Mouse (Mus musculus): ENCODE measurements at regions not wholly inside any gene's neighbourhood (a gene's known extent, or its start where the extent isn't known, plus 50 kb on each side); places are given as distances from the start of the nearest gene placed in this dataset.

DNA sequence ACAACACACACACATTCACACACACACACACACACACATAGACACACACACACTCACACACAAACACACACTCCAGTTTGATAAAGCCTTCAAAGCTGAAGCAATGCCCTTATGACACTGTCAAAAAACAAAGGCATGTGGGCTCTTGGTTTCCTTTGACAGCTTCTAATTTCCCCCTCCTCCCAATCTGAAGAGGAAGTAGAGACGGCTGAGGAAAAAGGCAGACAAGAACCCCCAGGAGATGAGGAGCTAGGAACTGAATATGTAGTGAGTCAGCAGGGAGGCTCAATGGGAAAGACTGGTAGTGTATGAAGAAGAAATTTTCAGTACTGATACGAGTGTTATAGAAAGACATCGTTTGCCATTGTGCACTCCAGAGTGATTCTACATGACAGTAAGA, 130.4 kb upstream of the Cpeb2 start:
- H3K4me2 ChIP-seq, result no peak overlapping the region
- WGBS, result 61% methylated on average over 3 of the region's 3 CpGs
- H3K4me3 ChIP-seq (replicated peaks), result no peak overlapping the region
- H3K27me3 ChIP-seq, result no peaks in the 10 kb centered on the region
- no peak for ATAC-seq (replicated peaks; ENCODE audit: low FRiP score)
- H3K27ac ChIP-seq, result no peak overlapping the region
- no peaks in the 10 kb centered on the region for H3K36me3 ChIP-seq
- H3K9ac ChIP-seq, result no peak overlapping the region
- H3K4me1 ChIP-seq, result no peaks in the 10 kb centered on the region
- H3K9me3 ChIP-seq (replicated peaks), result no peaks in the 10 kb centered on the region

DNA sequence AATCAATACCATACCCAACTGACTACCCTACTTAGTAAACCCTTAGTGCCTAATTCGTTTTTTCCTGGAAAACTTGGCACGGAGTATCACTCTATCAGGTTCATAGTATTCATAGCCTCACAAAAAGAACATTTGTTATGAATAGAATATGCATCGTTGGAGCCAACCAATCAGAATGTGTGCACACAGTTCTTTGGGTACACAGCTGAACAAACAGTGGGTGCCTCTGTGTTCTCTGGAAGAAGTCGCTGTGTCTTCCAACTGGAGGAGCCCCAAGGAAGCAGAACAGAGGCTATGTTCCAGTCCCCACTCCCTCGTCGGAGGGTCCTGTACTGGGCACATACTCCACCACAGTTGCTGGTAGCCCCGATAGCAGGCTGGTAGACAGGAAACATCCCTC, 129.2 kb upstream of the Cpeb2 start:
- Histone ChIP-seq H3K4me2 (no peak overlapping the region), H3K9ac (no peak overlapping the region), H3K4me3 (replicated peaks) (no peak overlapping the region), H3K27ac (no peak overlapping the region), H3K27me3 (no peaks in the 10 kb centered on the region), H3K36me3 (no peaks in the 10 kb centered on the region), H3K4me1 (no peaks in the 10 kb centered on the region), H3K9me3 (replicated peaks) (no peaks in the 10 kb centered on the region)
- no peak for ATAC-seq (replicated peaks; ENCODE audit: low FRiP score)
- 91% methylated on average over 7 of the region's 7 CpGs for WGBS

DNA sequence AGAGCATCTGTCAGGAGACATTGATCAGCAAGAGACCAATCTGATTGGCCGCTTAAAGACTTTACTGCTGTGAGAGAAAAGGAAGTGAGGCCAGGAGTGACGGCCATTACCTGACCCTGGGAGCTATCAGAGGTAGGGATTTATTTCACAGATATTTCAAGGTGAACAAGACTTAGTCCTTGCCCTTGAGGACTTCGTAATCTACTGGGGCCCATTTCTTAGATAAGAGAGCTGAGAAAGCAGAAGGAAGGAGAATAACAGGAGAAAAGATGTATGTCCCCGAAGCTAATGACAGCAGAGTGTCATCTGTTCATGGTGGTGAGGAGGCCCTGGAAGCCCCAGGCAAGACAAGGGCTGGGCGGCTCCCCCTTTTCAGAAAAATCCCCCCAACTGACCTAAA, 127.4 kb upstream of the Cpeb2 start:
- ATAC-seq (replicated peaks; ENCODE audit: low FRiP score), result no peak
- no peak overlapping the region for H3K27ac ChIP-seq
- WGBS, result 76% methylated on average over 5 of the region's 5 CpGs
- no peak overlapping the region for H3K9ac ChIP-seq
- H3K4me1 ChIP-seq, result no peaks in the 10 kb centered on the region
- no peaks in the 10 kb centered on the region for H3K27me3 ChIP-seq
- H3K9me3 ChIP-seq (replicated peaks), result no peaks in the 10 kb centered on the region
- H3K36me3 ChIP-seq, result no peaks in the 10 kb centered on the region
- H3K4me3 ChIP-seq (replicated peaks), result no peak overlapping the region
- H3K4me2 ChIP-seq, result no peak overlapping the region

DNA sequence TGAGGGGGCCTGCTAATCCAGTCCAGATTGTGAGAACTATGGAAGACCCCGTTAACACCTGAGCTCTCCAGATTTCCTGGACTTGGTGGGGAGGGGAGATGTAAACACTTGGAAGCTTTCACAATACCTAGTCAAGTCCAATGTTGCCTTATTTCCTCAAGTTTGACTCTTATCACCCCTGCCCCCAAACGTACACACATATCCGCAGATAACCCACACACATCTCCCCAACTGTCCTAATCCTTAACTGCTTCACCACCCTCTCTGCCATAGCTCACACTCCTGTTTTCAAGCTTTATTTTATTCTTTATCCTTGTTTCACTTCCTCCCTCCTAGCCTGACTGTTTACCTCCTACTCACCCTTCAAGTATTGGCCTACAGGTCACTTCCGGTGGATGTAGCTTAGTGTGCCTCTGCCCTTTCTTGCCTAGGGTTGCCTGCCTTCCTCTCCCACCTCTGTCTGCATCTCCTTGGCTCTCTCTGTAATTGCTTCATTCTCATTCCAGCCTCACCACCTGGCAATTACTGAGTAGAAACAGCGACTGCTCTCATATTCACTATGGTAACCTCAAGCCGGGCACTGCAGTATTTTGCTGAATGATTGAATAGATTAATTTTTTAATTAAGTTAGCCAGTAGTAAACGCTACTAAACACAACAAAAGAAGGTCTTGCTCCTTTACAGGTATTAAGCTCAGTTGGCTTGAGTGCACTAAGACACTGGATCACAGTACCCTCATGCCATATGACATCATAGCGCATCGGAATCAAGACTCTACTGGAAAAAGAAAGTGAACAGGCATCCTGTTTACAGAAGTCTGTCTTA, 125.3 kb upstream of the Cpeb2 start:
- WGBS, result 85% methylated on average over 9 of the region's 9 CpGs
- Histone ChIP-seq H3K27me3 (no peaks in the 10 kb centered on the region), H3K9ac (no peak overlapping the region), H3K4me1 (no peaks in the 10 kb centered on the region), H3K9me3 (replicated peaks) (no peaks in the 10 kb centered on the region), H3K36me3 (no peaks in the 10 kb centered on the region), H3K4me2 (no peak overlapping the region), H3K27ac (no peak overlapping the region), H3K4me3 (replicated peaks) (no peak overlapping the region)
- ATAC-seq (replicated peaks; ENCODE audit: low FRiP score), result no peak

DNA sequence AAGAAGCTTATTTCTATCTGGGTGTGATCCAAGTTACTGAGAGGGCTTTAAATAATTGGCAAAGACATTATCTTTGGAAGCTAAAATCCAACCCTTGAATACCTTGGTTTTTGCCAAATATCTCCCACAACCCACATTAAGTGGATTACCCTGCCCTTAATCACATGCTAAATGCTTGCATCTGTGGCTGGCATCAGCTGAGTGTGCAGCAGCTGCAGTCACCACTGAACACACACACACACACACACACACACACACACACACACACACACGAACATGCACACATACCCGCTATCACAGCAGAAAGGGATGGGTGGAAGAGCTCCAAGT, 124.7 kb upstream of the Cpeb2 start:
- ATAC-seq (replicated peaks; ENCODE audit: low FRiP score), result no peak
- Histone ChIP-seq H3K36me3 (no peaks in the 10 kb centered on the region), H3K4me2 (no peak overlapping the region), H3K9ac (no peak overlapping the region), H3K4me3 (replicated peaks) (no peak overlapping the region), H3K9me3 (replicated peaks) (no peaks in the 10 kb centered on the region), H3K27me3 (no peaks in the 10 kb centered on the region), H3K4me1 (no peaks in the 10 kb centered on the region), H3K27ac (no peak overlapping the region)
- WGBS, result 93% methylated on average over 2 of the region's 2 CpGs

DNA sequence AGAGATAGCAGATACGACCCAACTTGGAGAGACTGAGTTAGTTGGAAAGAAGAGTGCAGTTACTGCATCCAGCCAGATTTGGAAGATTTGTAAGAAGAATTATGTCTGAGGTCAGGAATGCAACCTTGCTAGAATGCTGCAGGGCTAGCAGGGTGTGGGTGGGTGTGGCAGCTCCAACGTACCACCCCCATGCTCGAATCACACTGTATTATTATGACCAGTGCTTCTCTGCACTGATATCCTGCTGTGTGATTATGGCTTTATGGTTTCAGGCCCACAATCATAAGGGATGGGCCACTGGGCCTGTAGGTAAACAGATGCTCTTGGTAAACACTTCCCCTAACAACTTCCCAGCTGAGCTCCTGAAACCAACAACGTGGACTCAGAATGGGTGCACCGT, 122.8 kb upstream of the Cpeb2 start:
- Histone ChIP-seq H3K4me3 (replicated peaks) (no peak overlapping the region), H3K36me3 (no peaks in the 10 kb centered on the region), H3K9me3 (replicated peaks) (no peaks in the 10 kb centered on the region), H3K27ac (no peak overlapping the region), H3K27me3 (no peaks in the 10 kb centered on the region), H3K4me1 (no peaks in the 10 kb centered on the region), H3K9ac (no peak overlapping the region), H3K4me2 (no peak overlapping the region)
- WGBS, result 65% methylated on average over 5 of the region's 5 CpGs
- no peak for ATAC-seq (replicated peaks; ENCODE audit: low FRiP score)

DNA sequence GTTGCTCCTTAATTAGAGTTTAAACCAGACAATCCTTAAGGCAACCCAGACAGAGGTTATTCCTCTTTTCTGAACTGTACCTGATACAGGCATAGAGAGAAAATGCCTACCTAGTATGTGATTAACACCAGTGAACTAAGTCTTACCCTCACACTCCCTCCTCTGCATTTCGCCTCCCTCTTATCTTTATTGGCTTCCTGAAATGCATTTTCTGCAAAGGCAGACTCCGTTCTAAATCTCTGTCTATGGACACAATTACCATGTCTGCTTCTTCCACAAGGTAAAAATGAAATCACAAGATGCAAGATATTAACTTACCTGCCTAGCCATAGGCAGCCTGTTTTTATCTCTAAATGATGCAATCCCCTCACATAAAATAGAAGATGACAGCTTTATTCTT, 121.2 kb upstream of the Cpeb2 start:
- H3K9me3 ChIP-seq (replicated peaks), result no peaks in the 10 kb centered on the region
- H3K4me3 ChIP-seq (replicated peaks), result no peak overlapping the region
- no peaks in the 10 kb centered on the region for H3K4me1 ChIP-seq
- no peak overlapping the region for H3K27ac ChIP-seq
- no peaks in the 10 kb centered on the region for H3K36me3 ChIP-seq
- no peak overlapping the region for H3K9ac ChIP-seq
- no peak for ATAC-seq (replicated peaks; ENCODE audit: low FRiP score)
- no peaks in the 10 kb centered on the region for H3K27me3 ChIP-seq
- no peak overlapping the region for H3K4me2 ChIP-seq
- 73% methylated on average over 2 of the region's 2 CpGs for WGBS

DNA sequence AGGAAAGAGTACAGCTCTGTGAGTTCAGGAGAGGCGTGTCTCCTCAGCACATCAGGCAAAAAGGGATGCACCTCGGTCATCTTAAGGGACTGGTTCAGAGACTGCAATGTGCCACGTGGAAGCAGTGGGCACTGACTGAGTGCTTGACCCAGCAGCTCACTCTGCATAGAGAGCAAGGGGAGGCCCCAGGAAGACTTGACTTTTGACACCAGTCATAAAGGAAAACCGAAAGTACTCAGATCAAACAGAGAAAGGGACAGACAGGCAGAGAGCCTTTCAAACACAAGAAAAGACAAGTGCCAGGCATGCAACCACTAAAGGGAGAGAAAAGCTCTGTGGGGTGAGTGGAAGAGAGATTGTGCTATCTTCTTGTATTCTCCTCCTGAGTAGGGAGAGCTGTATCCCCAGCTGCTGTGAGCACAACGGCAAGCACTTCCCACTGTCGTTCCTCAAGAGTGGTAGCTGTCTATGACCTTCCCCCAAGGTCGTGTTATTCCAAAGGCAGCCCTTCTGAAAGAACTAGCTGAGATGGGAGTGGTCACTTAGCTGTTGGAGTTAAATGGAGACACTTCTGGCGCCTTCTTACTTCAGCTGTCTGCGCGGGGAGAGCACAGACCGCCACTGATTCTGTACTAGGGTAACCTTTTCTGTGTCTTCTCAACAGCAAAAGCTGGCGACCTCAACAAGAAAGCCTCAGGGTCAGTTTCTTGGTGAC, 119.4 kb upstream of the Cpeb2 start:
- no peak overlapping the region for H3K4me3 ChIP-seq (replicated peaks)
- ATAC-seq (replicated peaks; ENCODE audit: low FRiP score), result no peak
- H3K9ac ChIP-seq, result no peak overlapping the region
- no peaks in the 10 kb centered on the region for H3K4me1 ChIP-seq
- 69% methylated on average over 12 of the region's 12 CpGs for WGBS
- no peaks in the 10 kb centered on the region for H3K9me3 ChIP-seq (replicated peaks)
- H3K27me3 ChIP-seq, result no peaks in the 10 kb centered on the region
- no peak overlapping the region for H3K4me2 ChIP-seq
- no peaks in the 10 kb centered on the region for H3K36me3 ChIP-seq
- no peak overlapping the region for H3K27ac ChIP-seq

DNA sequence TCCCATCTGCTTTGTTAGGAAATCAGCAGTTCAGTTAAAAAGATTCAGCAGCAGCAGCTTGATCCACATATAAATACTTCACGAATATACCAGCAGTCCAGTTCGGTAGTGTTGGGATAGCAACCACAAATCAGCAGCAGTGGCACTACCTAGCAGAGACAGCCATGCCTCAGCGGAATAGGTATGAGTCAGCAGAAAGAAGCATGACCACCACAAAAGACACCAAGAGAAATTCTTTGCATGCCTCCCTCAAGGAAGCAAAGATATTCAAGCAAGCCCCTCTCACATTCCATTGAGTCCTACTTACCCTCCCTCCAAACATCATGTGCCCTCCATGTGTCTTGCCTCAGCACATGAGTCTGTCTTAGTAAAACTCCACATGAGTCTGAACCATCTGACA, 117.5 kb upstream of the Cpeb2 start:
- Histone ChIP-seq H3K4me3 (replicated peaks) (no peak overlapping the region), H3K36me3 (no peaks in the 10 kb centered on the region), H3K27me3 (no peaks in the 10 kb centered on the region), H3K4me2 (no peak overlapping the region), H3K27ac (no peak overlapping the region), H3K9me3 (replicated peaks) (no peaks in the 10 kb centered on the region), H3K4me1 (no peaks in the 10 kb centered on the region), H3K9ac (no peak overlapping the region)
- WGBS, result 87% methylated on average over 3 of the region's 3 CpGs
- no peak for ATAC-seq (replicated peaks; ENCODE audit: low FRiP score)

DNA sequence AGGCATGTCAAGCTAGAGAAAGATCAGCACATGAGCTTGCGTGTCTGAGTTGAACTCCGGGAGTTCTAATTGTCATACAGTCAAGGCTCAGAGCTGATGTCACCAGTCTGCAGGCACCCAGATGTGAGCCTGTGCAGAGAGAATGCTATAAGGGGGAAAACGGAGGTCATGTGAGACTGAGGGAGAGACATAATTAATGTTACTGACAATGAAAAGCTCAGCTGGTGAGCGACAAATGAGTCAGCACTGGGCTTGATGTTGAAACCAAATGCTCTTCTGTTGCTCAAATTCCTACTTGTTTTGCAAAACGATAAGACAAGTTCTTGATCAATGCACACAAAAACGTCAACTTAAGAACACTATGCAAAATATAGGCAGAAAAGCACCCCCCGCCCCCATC, 116.1 kb upstream of the Cpeb2 start:
- Histone ChIP-seq H3K4me1 (no peaks in the 10 kb centered on the region), H3K9ac (no peak overlapping the region), H3K4me2 (no peak overlapping the region), H3K27me3 (no peaks in the 10 kb centered on the region), H3K4me3 (replicated peaks) (no peak overlapping the region), H3K9me3 (replicated peaks) (no peaks in the 10 kb centered on the region), H3K36me3 (no peaks in the 10 kb centered on the region), H3K27ac (no peak overlapping the region)
- no peak for ATAC-seq (replicated peaks; ENCODE audit: low FRiP score)
- 65% methylated on average over 7 of the region's 7 CpGs for WGBS

DNA sequence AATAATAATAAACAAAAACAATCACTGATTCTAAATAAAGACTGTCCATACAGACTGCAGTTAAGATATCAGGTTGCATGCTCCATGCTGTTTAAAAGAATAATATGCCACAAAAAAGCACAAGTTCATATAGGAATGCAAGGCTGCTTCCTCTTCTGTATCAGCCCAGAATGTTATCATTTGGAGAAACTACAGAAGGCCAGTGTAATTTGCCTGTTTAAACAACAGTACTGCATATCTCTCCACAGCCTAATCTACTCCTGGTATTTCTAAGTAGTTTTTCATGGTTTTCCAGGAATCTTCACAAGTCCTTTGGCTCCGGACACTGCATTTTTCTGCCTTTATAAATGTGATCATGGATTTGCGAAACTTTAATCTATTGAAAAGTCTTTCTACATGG, 111.9 kb upstream of the Cpeb2 start:
- Histone ChIP-seq H3K27me3 (no peaks in the 10 kb centered on the region), H3K4me2 (no peak overlapping the region), H3K27ac (no peak overlapping the region), H3K9ac (no peak overlapping the region), H3K4me1 (no peaks in the 10 kb centered on the region), H3K36me3 (no peaks in the 10 kb centered on the region), H3K4me3 (replicated peaks) (no peak overlapping the region), H3K9me3 (replicated peaks) (no peaks in the 10 kb centered on the region)
- 86% methylated on average over 2 of the region's 2 CpGs for WGBS
- ATAC-seq (replicated peaks; ENCODE audit: low FRiP score), result no peak

DNA sequence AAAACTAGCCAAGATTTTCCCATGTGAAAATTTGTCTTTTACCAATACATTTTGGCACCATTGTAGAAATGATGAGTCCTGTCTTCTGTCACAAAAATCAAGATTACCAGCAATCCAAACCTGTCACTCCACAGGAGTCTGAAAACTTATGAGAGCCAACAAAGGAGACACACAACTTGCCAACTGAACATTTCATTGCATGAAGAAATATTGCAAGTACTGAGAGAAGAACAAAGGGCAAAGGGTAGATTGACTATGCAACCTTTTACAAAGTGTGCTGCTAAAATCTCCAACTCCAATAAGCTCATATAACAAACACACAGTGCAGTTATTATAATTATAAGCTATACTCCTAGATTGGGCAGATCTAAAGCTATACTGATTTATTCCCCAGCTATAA, 108.7 kb upstream of the Cpeb2 start:
- Histone ChIP-seq H3K27ac (no peak overlapping the region), H3K4me1 (no peaks in the 10 kb centered on the region), H3K9me3 (replicated peaks) (no peaks in the 10 kb centered on the region), H3K4me2 (no peak overlapping the region), H3K27me3 (no peaks in the 10 kb centered on the region), H3K9ac (no peak overlapping the region), H3K4me3 (replicated peaks) (no peak overlapping the region), H3K36me3 (no peaks in the 10 kb centered on the region)
- no peak for ATAC-seq (replicated peaks; ENCODE audit: low FRiP score)
